Mouse (Mus musculus) limb, embryonic 12.5 days (tissue): ENCODE measurements around the gene Ipo7. TPM values are rescaled to one million over a fixed set of nuclear protein-coding genes. Genes with fewer than 3 reads are reported as not detected.

Source experiments
- polyA plus RNA-seq: library from polyadenylated mRNA; unstranded; fragments of >200 nt; fragmentation: Nextera tagmentation; extraction: Ambion mirVana; gene quantifications from 2 replicates; pipeline ENCODE4 v1.2.1, GENCODE M21; 2016

The Ipo7 gene
- polyA plus RNA-seq, 1 experiment from 2014 or later = 44.2 TPM

Other genes starting within 250 kb of the Ipo7 start
- gene Nrip3, start 236.2 kb upstream of the Ipo7 start, polyA plus RNA-seq = 0.10 and 0.16 TPM in 2 replicates
- gene Scube2, start 152.6 kb upstream of the Ipo7 start, polyA plus RNA-seq = 0.81 and 1.0 TPM in 2 replicates
- gene Dennd5a, start 57.8 kb upstream of the Ipo7 start, polyA plus RNA-seq = 40.7 and 48.4 TPM in 2 replicates
- 78.0 and 79.5 TPM in 2 replicates for gene Tmem41b, start 31.3 kb upstream of the Ipo7 start, polyA plus RNA-seq
- gene Zfp143, start 42.9 kb downstream of the Ipo7 start, polyA plus RNA-seq = 21.6 and 24.3 TPM in 2 replicates
- 39.8 and 41.0 TPM in 2 replicates for gene Wee1, start 103.8 kb downstream of the Ipo7 start, polyA plus RNA-seq
- gene Swap70, start 203.4 kb downstream of the Ipo7 start, polyA plus RNA-seq = 37.0 and 38.2 TPM in 2 replicates